Mouse (Mus musculus) C2C12 (cell line): ENCODE measurements around the gene Dlgap3.

ENCODE experiments used
- CEBPB ChIP-seq: IDR thresholded peaks from one replicate; pipeline ENCODE4 v1.6.1; 2011; ENCODE audit warnings: low read depth, mild to moderate bottlenecking, control low read depth, moderate library complexity
- CTCF ChIP-seq: IDR thresholded peaks from one replicate; pipeline ENCODE4 v1.5.1; 2011; ENCODE audit not compliant: control insufficient read depth, insufficient read depth, insufficient read length
- FOSL1 ChIP-seq: IDR thresholded peaks from one replicate; pipeline ENCODE4 v1.8.0; 2011; ENCODE audit warnings: mild to moderate bottlenecking, low read length; ENCODE audit not compliant: poor library complexity, insufficient read depth, severe bottlenecking
- MAX ChIP-seq: IDR thresholded peaks from one replicate; pipeline ENCODE4 v1.6.1; 2011; ENCODE audit warnings: mild to moderate bottlenecking, control low read depth
- MYOD1 ChIP-seq: IDR thresholded peaks from one replicate; pipeline ENCODE4 v1.6.1; 2011; ENCODE audit warnings: low read depth; ENCODE audit not compliant: control insufficient read depth, insufficient read length
- MYOG ChIP-seq: IDR thresholded peaks from one replicate; pipeline ENCODE4 v1.6.1; 2011; ENCODE audit not compliant: control insufficient read depth, insufficient read length; ENCODE audit errors: extremely low read depth
- USF1 ChIP-seq: IDR thresholded peaks from one replicate; pipeline ENCODE4 v1.6.1; 2011; ENCODE audit warnings: low read depth, mild to moderate bottlenecking, control low read depth, moderate library complexity

DNA sequence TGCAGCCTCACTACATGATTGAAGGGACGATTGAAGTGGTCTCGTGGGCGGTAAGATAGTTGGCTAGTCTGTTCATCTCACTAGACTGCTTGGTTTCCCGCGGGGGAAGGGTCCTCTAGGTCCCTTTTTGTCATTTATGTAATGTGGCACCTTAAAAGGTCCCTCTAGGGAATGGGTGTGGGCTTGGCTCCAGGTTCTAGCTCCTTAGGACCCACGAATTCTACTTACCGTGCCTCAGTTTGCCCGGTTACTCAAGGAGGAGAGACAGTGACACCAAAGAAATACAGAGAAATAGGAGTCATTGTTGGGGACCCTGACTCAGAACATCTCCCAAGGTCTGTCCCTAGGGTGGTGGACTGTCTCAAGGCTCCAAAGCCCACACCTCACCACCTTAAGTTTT is 1.3 kb upstream of the Dlgap3 start:
- TF ChIP-seq MAX: no peak
- no peak for TF ChIP-seq CTCF
- no peak for TF ChIP-seq USF1
- no peak for TF ChIP-seq MYOD1
- no peak for TF ChIP-seq MYOG
- no peak for TF ChIP-seq FOSL1
- TF ChIP-seq CEBPB: no peak
